ENCODE assay signal across 9 mouse cellular contexts in the genomic region with DNA sequence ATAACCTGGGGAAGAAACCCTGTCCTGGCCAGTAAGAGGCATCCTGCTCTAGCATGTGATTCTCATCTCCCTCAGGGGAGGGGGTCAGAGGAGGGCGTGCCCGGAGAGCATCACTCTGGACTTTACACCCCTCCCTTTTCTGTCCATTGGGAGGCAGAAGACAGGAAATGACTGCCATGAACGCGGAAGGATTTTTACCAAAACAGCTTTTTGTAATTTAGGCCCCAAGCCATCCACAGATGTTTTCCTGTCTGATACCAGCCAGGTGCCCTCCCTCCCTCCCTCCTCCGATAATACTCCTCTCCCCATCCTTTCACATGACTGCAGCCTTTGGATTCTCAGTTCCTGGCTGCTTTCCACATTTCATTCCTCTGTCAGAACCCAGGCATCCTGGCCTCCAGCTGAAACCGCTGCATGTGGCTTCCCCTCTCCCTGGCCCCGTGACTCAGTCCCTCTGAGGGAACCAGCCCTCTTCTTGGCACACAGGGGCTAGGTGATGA. TPM values are rescaled to one million over a fixed set of nuclear protein-coding genes. Genes with fewer than 3 reads are reported as not detected.
DNase-seq lines count a peak whose midpoint lies in the region; ATAC-seq and TF ChIP-seq lines count a peak whose summit lies in the region.
"Had no signal": no experiment of that assay in that cellular context is flagged by ENCODE, and none has a peak within 500 bp of the region (broad histone marks: within the 10 kb centered on the region; RNA-seq: fewer than 3 reads in every experiment).

A gene (plus strand): TSS at position 367 of the 500 bp plus-strand sequence.

- H3K4me3 ChIP-seq in kidney, embryonic 14.5 days (ENCODE audit: low read length) = no peak within 1 kb of the TSS
- H3K4me3 ChIP-seq in small intestine, adult 2 months (ENCODE audit: low read depth, low read length) = no peak within 1 kb of the TSS
- H3K4me3 ChIP-seq: liver, embryonic 15.5 days had no signal

- H3K36me3 ChIP-seq in kidney, embryonic 14.5 days (ENCODE audit: control insufficient read depth, insufficient read depth, low read length) = peaks cover 21% of the 10 kb centered on the region
- H3K36me3 ChIP-seq in small intestine, adult 2 months (ENCODE audit: control insufficient read depth, insufficient read depth, low read length) = peaks cover 17% of the 10 kb centered on the region

- WGBS in kidney, embryonic 14.5 days = 31% methylated on average over 7 of the region's 7 CpGs
- WGBS in small intestine, adult 2 months = 32% methylated on average over 7 of the region's 7 CpGs

- ATAC-seq in kidney, embryonic 14.5 days (ENCODE audit: low FRiP score, low TSS enrichment) = peak; percentile 70; the same call in 1 of the 2 replicates
- peak; percentile 17; the same call in 1 of the 2 replicates for ATAC-seq in granulocyte monocyte progenitor cell, adult 5-6 weeks (replicated peaks; ENCODE audit: poor library complexity, severe bottlenecking)
- no peak for ATAC-seq in erythroblast, adult 5-6 weeks (replicated peaks; ENCODE audit: low FRiP score, poor library complexity, severe bottlenecking)

- no peak for TF ChIP-seq CTCF in small intestine, adult 2 months (IDR thresholded peaks at IDR 0.05; ENCODE audit: extremely low read depth, insufficient read length, insufficient replicate concordance, low read depth, low read length)

- no peaks in the 10 kb centered on the region for H3K4me1 ChIP-seq in kidney, embryonic 14.5 days (ENCODE audit: control insufficient read depth, insufficient read depth, low read length)
- H3K4me1 ChIP-seq in small intestine, adult 2 months (ENCODE audit: control insufficient read depth, insufficient read depth, insufficient read length, low read length) = no peaks in the 10 kb centered on the region

- H3K27ac ChIP-seq in kidney, embryonic 14.5 days (ENCODE audit: low read depth, low read length) = no peak within 1 kb of the TSS
- 0 out of 2 replicates have a peak within 1 kb of the TSS, but pooled peaks have one; percentile 26 for H3K27ac ChIP-seq in small intestine, adult 2 months (ENCODE audit: insufficient read depth, low read depth, low read length)
- H3K27ac ChIP-seq: liver, embryonic 15.5 days had no signal

- no peak for DNase-seq in kidney, adult 8-10 months
- DNase-seq in adrenal gland, postnatal 14 days = peak; percentile 72
- DNase-seq in kidney, postnatal 36 days = peak; percentile 28 to 30
- DNase-seq in natural killer cell, adult 2 months (ENCODE audit: low spot score in 2 of 2) = no peak

- H3K27me3 ChIP-seq in kidney, embryonic 14.5 days (ENCODE audit: control insufficient read depth, insufficient read depth, low read length) = no peaks in the 10 kb centered on the region
- no peaks in the 10 kb centered on the region for H3K27me3 ChIP-seq in small intestine, adult 2 months (ENCODE audit: control insufficient read depth, insufficient read depth, low read length)

- no peak for TF ChIP-seq POLR2A in small intestine, adult 2 months (IDR thresholded peaks at IDR 0.05; ENCODE audit: low read depth, low read length)

- no peaks in the 10 kb centered on the region for H3K9me3 ChIP-seq in kidney, embryonic 14.5 days (ENCODE audit: control insufficient read depth, low read length)
- H3K9me3 ChIP-seq: liver, embryonic 15.5 days had no signal

- H3K4me2 ChIP-seq in kidney, embryonic 14.5 days (replicated peaks; ENCODE audit: low read depth, low read length) = no peak within 1 kb of the TSS
- H3K4me2 ChIP-seq: liver, embryonic 15.5 days had no signal

- no peak within 1 kb of the TSS for H3K9ac ChIP-seq in kidney, embryonic 14.5 days (ENCODE audit: low read depth, low read length)
- H3K9ac ChIP-seq: liver, embryonic 15.5 days had no signal

RNA-seq across cellular contexts. Expression of the gene that starts here (rescaled TPM):
- polyA plus RNA-seq in kidney, embryonic 14.5 days (2014; fragmentation: Nextera tagmentation; extraction: Ambion mirVana) = 0.17 and 0.62 TPM in 2 replicates
- 3.8 and 4.1 TPM in 2 replicates for total RNA-seq in adrenal gland, postnatal 14 days (2021)
- 0.11 TPM in 1 of 2 replicates, not detected in the other for total RNA-seq in granulocyte monocyte progenitor cell, adult 5-6 weeks (2014; fragmentation: Nextera tagmentation)
- total RNA-seq in granulocyte monocyte progenitor cell, adult 5-6 weeks (2017) = not detected in 2 replicates
- polyA plus RNA-seq in small intestine, adult 2 months (2012; rRNA removed) = 0.11 and 0.17 TPM in 2 replicates
- total RNA-seq in erythroblast, adult 5-6 weeks (2015; ENCODE audit: low replicate concordance) = not detected in 2 replicates
- total RNA-seq in erythroblast, adult 5-6 weeks (2017; ENCODE audit: low replicate concordance) = not detected in 2 replicates

Comparison
In these comparisons a context has a peak if more than half of its experiments do, and no peak if none do; other contexts are left out.
1. DNase-seq: peak in adrenal gland, postnatal 14 days (single experiment) and kidney, postnatal 36 days (2 of 2); none in kidney, adult 8-10 months (0 of 2) and natural killer cell, adult 2 months (0 of 2).
2. Peak in ATAC-seq in kidney, embryonic 14.5 days; RNA of the gene not detected or under 1 TPM.
3. Peak in ATAC-seq in granulocyte monocyte progenitor cell, adult 5-6 weeks; RNA of the gene not detected or under 1 TPM.